Mouse (Mus musculus): ENCODE results near the gene Tmem178b.
A peak's percentile ranks its signal among the peaks of the same experiment; 100 is the strongest.

Tmem178b gene

DNA sequence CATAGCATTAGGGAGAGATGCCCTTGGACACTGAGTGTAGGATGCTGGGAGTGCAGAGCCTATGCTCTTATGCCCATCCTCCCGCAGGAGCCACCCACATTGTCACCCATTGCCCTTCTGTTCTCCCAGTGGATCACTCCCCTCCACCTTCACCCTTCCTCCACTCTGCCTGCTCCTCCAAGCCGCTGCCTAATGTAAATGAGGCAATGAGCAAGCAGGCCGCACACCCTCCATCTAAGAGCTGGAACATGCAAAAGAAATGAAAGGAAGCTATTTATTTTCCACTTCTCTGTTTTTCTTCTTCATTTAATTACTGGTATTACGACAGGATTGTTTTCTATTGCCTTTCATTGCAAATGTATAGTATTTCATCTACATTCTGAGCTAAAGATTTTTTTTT lies 142.1 kb downstream of the Tmem178b start:
- no peak for DNase-seq (ENCODE audit: low spot score in 2 of 2)

- peak; percentile 51 to 67 for DNase-seq (ENCODE audit: low spot score in 2 of 2)
Measured at GRCm38 (mm10) chr6:40015711-40016460, 142.8 kb downstream of the Tmem178b start.

GRCm38 (mm10) chr6:40019396-40019795 lies 146.3 kb downstream of the Tmem178b start:
- DNase-seq (ENCODE audit: low spot score in 2 of 2): no peak

- peak; percentile 42 to 74 for DNase-seq (ENCODE audit: low spot score in 2 of 2)
Measured at GRCm38 (mm10) chr6:40023592-40024335, 150.7 kb downstream of the Tmem178b start.

GRCm38 (mm10) chr6:40024336-40024934 lies 151.4 kb downstream of the Tmem178b start:
- DNase-seq (ENCODE audit: low spot score in 2 of 2): no peak

DNA sequence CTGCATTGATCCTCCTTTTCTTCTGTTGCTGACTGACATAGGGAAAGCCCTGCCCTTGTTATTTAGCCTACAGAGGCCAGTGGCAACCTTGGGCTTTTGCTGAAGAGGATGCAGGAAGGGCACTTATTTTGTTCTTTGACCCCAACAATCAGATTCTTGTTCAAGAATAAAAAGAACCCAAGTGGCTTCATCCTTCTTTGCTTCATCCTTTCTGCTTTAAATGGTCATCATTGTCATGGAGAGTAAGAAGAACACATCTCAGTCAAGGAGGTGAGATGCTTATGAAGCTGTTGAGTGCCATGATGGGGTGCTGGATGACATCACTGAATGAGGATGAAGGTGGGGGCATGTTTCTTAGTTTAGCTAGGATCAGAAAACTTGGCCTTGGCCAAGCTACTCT lies 159.8 kb downstream of the Tmem178b start:
- DNase-seq (ENCODE audit: low spot score in 2 of 2): no peak

GRCm38 (mm10) chr6:40033935-40034334 lies 160.9 kb downstream of the Tmem178b start:
- DNase-seq (ENCODE audit: low spot score in 2 of 2): no peak

GRCm38 (mm10) chr6:40048969-40049908 lies 176.2 kb downstream of the Tmem178b start:
- peak; percentile 82 to 84 for DNase-seq (ENCODE audit: low spot score in 2 of 2)

DNA sequence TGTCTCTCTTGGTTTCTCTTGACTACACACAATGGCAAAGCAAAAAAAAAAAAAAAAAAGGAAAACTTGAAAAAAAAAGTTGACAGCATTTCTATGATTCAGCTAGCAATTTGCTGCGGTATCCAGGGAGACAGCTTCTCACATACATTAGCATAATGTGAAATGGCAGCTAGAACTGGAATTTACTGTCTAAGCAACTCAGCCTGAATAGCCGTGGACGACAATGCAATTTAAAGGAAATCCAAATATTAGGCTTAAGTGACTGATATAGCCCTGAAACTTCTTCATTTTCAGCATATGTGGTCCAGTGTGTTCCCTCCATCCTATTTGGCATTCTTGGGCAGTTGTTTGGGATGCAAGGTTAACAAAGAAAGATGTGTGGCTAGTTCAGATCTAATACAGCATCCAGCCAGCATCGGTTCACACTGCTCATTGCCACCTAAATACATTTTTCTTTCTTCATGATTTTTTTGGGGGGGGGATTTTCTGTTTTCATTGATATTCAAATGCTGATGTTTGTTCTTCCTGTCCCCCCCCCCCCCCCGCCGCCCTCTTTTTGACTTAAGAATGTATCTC lies 176.9 kb downstream of the Tmem178b start:
- DNase-seq (ENCODE audit: low spot score in 2 of 2): no peak

DNA sequence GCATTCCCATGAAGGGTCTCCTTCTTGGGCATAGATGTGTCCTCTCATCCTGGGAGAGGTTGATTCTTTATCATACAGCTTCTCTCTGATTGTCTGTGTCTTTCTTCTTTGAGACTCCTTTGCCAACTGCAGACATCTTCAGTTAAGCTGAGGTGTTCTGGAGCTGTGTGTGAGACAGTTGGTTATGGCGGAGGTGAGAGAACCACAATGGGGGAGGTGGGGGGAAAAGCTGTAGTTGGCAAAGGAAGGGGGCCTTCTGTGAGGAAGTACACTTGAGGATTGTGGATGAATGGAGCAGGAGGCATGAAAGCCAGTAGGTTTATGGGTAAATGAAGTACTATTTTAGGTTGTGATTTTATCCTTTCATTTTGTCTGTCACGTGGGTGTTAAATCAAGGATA lies 178.6 kb downstream of the Tmem178b start:
- no peak for DNase-seq (ENCODE audit: low spot score in 2 of 2)

GRCm38 (mm10) chr6:40052593-40052992 lies 179.5 kb downstream of the Tmem178b start:
- DNase-seq (ENCODE audit: low spot score in 2 of 2): no peak

DNA sequence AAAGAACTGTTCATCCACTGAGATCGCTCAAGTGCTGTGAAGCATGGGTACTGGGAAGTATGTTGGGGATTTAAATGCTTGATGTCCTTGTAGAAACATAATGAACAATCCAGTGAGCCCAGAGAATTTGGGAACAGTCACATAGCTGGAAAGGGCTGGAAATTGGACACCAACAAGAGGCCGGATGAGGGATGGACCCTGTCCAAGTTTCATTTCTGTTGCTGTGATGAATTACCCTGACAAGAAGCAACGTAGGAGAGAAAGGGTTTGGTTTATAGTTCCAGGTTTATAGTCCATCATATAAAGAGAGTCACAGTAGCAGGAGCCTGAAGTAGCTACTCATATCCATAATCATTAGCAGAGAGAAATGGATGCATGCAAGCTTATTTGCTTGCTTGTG lies 186.4 kb downstream of the Tmem178b start:
- DNase-seq (ENCODE audit: low spot score in 2 of 2): no peak

DNA sequence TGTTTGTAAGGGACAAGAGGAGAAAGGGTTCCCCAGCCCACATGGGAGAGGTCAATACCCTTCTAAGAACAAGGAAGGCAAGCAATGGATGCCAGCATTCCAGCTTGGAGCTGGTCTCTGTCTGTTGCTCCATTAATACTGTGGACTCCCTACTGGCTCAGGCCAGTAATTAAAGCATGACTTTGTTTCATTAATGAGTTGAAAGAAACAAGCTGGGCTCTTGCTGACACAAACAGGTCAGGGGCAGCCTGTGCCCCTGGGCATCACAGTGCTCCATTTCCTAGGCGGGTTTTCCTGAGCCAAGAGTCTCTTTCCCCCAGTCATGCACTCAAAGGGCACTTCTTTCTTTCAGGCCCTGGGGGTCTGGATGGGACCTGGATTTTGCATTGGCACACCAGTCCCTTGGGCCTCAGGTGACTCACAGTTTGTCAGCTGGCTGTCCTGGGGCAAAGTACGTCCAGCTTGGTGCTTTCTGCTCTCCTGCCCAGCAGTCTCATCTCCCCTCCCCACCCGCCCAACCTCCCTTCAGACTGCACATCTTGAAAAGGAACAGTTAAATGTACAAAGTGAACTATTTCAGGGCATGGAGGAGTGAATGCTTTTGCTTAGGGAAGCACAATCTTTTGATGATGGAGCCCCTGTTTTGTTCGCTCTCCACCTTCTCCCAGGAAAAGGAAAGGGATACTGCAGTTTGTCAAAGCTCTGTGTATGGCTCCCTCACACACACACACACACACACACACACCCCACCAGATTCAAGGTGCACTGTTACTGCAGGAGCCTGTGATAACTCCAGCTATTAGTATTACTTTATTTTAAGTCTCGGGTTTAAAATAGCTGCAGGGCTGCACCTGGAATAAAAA lies 188.5 kb downstream of the Tmem178b start:
- no peak for DNase-seq (ENCODE audit: low spot score in 2 of 2)

GRCm38 (mm10) chr6:40062190-40062501 lies 189.1 kb downstream of the Tmem178b start:
- DNase-seq (ENCODE audit: low spot score in 2 of 2): peak in 1 of 2 experiments; percentile 53

DNA sequence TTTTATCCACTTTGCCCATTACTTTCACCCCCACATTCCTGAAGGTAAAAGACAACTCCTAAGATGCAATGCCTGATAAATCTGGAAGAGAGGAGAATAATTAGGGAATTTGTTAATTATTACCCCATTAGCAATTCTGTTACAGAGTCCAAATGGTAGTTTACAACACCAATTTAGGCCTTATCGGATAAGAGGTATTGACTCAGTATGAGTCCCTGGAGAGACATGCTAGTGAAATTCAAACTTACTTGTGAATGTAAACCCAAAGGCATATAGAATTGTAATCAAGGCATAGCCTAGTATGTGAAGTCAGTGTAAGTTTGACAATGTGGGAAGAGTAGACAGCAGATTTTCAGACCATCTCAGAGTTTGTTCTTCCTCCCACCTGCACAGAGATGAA lies 190.4 kb downstream of the Tmem178b start:
- DNase-seq (ENCODE audit: low spot score in 2 of 2): no peak

DNA sequence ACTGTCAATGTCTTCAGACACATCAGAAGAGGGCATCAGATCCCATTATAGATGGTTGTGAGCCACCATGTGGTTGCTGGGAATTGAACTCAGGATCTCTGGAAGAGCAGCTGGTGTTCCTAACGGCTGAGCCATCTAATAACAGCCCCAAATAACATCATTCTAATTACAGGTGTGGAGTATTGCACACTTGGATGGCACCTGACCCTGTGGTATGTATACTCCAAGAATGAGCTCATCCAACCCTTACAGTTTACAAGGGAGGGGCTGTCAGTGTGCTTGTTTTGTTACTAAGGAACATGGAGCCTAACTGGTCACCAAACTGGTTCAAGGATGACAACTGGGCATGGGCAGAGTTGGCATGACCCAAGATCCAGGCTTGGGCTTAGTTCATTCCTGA lies 190.8 kb downstream of the Tmem178b start:
- no peak for DNase-seq (ENCODE audit: low spot score in 2 of 2)

- no peak for DNase-seq (ENCODE audit: low spot score in 2 of 2)
Measured at GRCm38 (mm10) chr6:40064342-40064741, 191.3 kb downstream of the Tmem178b start.

GRCm38 (mm10) chr6:40068467-40068866 lies 195.4 kb downstream of the Tmem178b start:
- DNase-seq (ENCODE audit: low spot score in 2 of 2): no peak

DNA sequence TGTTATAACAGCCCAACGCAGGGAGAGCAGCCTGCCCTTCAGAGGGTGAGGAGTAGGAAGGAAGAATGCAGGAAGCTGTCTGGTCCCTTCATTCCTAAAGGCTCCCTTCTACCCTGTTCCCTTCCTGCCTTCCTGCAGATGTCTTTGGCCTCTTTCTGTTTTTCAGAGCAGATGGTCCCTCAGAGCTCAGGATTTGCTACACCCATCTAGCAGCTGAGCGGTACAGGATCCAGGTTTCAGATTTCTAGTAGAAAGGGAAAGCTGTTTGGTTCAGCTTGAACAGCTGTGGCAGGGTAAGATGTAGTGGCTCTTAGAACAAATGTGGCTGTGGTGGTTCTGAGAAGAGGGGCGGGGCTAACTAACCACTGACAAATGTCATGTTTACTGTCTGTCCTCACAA lies 197.9 kb downstream of the Tmem178b start:
- peak; percentile 49 to 73 for DNase-seq (ENCODE audit: low spot score in 2 of 2)

- no peak for DNase-seq (ENCODE audit: low spot score in 2 of 2)
Measured at GRCm38 (mm10) chr6:40076089-40076488, 203.0 kb downstream of the Tmem178b start.
